Mouse (Mus musculus) C2C12 (cell line): ENCODE results near the gene H2-Ke6. TPM values are rescaled to one million over a fixed set of nuclear protein-coding genes. Genes with fewer than 3 reads are reported as not detected.

ENCODE experiments used
- H3K27me3 ChIP-seq: one replicate; pipeline ENCODE4 v1.6.1; 2011; ENCODE audit not compliant: control insufficient read depth, insufficient read depth, insufficient read length
- H3K36me3 ChIP-seq: one replicate; pipeline ENCODE4 v1.6.1; 2011; ENCODE audit not compliant: control insufficient read depth, insufficient read depth
- H3K4me3 ChIP-seq: one replicate; pipeline ENCODE4 v1.5.1; 2011; ENCODE audit warnings: mild to moderate bottlenecking, control low read depth; ENCODE audit not compliant: poor library complexity, insufficient read depth, severe bottlenecking
- H3K79me2 ChIP-seq: one replicate; pipeline ENCODE4 v1.6.1; 2011; ENCODE audit not compliant: control insufficient read depth, insufficient read depth
- H3K79me3 ChIP-seq: one replicate; pipeline ENCODE4 v1.6.1; 2011; ENCODE audit warnings: low read depth, control low read depth
- H3ac ChIP-seq: one replicate; pipeline ENCODE3; 2011; ENCODE audit warnings: low read depth; ENCODE audit not compliant: control insufficient read depth, insufficient read length
- CEBPB ChIP-seq: IDR thresholded peaks from one replicate; pipeline ENCODE4 v1.6.1; 2011; ENCODE audit warnings: low read depth, mild to moderate bottlenecking, control low read depth, moderate library complexity
- CTCF ChIP-seq: IDR thresholded peaks from one replicate; pipeline ENCODE4 v1.5.1; 2011; ENCODE audit not compliant: control insufficient read depth, insufficient read depth, insufficient read length
- FOSL1 ChIP-seq: IDR thresholded peaks from one replicate; pipeline ENCODE4 v1.8.0; 2011; ENCODE audit warnings: mild to moderate bottlenecking, low read length; ENCODE audit not compliant: poor library complexity, insufficient read depth, severe bottlenecking
- MAX ChIP-seq: IDR thresholded peaks from one replicate; pipeline ENCODE4 v1.6.1; 2011; ENCODE audit warnings: mild to moderate bottlenecking, control low read depth
- MYOD1 ChIP-seq: IDR thresholded peaks from one replicate; pipeline ENCODE4 v1.6.1; 2011; ENCODE audit warnings: low read depth; ENCODE audit not compliant: control insufficient read depth, insufficient read length
- MYOG ChIP-seq: IDR thresholded peaks from one replicate; pipeline ENCODE4 v1.6.1; 2011; ENCODE audit not compliant: control insufficient read depth, insufficient read length; ENCODE audit errors: extremely low read depth
- USF1 ChIP-seq: IDR thresholded peaks from one replicate; pipeline ENCODE4 v1.6.1; 2011; ENCODE audit warnings: low read depth, mild to moderate bottlenecking, control low read depth, moderate library complexity
- polyA plus RNA-seq: library from polyadenylated mRNA; unstranded; fragments of >200 nt; fragmentation: generic; extraction: Trizol; gene quantifications from one replicate; pipeline ENCODE4 v1.2.1, GENCODE M21; 2012; ENCODE audit warnings: missing spikeins

H2-Ke6 gene
- polyA plus RNA-seq, 1 experiment, result 17.6 TPM

DNA sequence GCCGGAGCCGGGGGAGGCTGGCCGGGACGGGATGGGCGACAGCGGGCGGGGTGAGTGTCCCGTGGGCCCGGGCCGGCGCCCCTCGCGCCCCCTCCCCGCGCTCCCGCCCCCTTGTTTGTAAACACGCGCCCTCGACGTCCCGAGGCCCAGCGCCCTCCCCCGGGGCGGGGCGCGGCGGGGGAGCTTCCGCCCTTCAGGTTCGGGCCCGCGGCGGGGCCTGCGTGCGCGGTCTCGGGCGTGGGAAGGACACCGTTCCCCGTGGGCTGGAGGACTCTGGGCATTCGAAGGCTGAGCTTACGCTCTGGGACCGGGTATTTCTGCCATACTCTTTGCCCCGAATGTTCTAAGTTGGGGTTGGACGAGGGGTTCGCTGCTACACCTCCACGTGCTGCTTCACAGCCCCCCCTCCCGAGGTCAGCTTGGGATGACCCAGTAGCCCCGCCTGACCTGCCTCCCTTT is 4.3 kb upstream of the H2-Ke6 start:
- H3K36me3 ChIP-seq, result peaks cover 42% of the 10 kb centered on the region
- peak overlapping the region; percentile 96 for H3K4me3 ChIP-seq
- H3K27me3 ChIP-seq, result no peaks in the 10 kb centered on the region
- H3K79me2 ChIP-seq, result peaks cover 57% of the 10 kb centered on the region
- peaks cover 32% of the 10 kb centered on the region for H3K79me3 ChIP-seq
- TF ChIP-seq MYOG (no peak), MAX (peak; percentile 73)
- H3ac ChIP-seq, result peak overlapping the region; percentile 91

DNA sequence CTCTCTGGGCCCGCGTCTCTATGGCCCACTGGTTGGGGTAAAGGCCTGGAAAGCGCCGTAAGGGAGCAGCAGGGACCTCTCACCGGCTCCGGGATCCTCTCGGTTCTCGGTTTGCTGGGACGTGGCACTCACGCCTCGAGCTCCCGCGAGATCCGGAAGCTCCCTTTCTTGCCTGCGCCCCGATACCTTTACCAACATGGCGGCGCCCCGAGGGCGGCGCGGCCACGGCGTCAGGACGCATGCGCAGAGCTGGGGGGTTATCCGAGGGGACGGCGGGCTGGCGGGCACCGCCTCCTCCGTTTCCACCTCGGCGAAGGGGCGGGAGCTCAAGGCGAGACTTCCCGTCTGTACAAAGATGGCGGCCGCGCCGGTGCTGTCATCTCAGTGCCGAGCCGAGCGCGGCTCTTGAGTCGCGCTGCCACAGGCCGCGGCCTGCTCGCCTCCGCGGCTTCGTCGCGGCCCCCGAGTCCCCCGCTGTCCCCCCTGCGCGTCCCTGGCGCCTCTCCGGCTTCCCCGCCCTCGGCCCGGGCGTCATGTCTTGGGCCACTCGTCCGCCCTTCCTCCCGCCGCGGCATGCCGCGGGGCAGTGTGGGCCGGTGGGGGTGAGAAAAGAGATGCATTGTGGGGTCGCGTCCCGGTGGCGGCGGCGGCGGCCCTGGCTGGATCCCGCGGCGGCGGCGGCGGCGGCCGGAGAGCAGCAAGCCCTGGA is 3.8 kb upstream of the H2-Ke6 start, which contains the start of the genes Slc39a7 and Rxrb:
Slc39a7 (minus strand) TSS at position 218 of the 709 bp plus-strand sequence.
Rxrb (plus strand) TSS at position 348 of the 709 bp plus-strand sequence.
- H3K79me3 ChIP-seq, result peaks cover 32% of the 10 kb centered on the region
- H3ac ChIP-seq, result peak within 1 kb of the TSS; percentile 97
- H3K79me2 ChIP-seq, result peaks cover 57% of the 10 kb centered on the region
- H3K36me3 ChIP-seq, result peaks cover 37% of the 10 kb centered on the region
- TF ChIP-seq MYOG (no peak), FOSL1 (no peak), CEBPB (no peak), USF1 (no peak), MAX (no peak), CTCF (no peak), MYOD1 (no peak)
- H3K4me3 ChIP-seq, result peak within 1 kb of the TSS; percentile 96
- H3K27me3 ChIP-seq, result no peaks in the 10 kb centered on the region

DNA sequence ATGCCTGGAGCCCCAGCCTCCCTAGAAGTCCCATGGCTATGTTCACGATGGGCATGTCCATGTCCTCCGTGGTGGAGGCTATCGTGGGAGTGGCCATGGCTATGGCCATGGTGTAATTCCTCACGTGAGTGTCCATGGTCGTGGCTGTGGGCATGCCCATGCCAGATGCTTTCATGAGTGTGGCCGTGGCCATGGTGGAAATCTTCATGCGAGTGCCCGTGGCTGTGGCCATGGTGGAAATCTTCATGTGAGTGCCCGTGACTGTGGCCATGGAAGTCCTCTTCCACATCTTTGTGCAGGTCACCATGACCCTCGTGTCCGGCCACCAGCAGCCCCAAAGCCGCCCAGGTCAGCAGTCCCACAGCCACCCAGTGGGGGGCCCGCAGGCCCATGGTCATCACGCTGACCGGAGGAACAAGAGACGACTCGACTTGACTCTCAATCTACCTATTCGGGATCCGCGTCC is 3.0 kb upstream of the H2-Ke6 start:
- Histone ChIP-seq H3K79me3 (peaks cover 32% of the 10 kb centered on the region), H3K27me3 (no peaks in the 10 kb centered on the region), H3ac (peak overlapping the region; percentile 97), H3K79me2 (peaks cover 57% of the 10 kb centered on the region), H3K36me3 (peaks cover 30% of the 10 kb centered on the region), H3K4me3 (peak overlapping the region; percentile 96)
- no peak for TF ChIP-seq CEBPB
- TF ChIP-seq MYOG, result no peak
- no peak for TF ChIP-seq USF1
- TF ChIP-seq MYOD1, result no peak
- no peak for TF ChIP-seq CTCF
- no peak for TF ChIP-seq MAX

DNA sequence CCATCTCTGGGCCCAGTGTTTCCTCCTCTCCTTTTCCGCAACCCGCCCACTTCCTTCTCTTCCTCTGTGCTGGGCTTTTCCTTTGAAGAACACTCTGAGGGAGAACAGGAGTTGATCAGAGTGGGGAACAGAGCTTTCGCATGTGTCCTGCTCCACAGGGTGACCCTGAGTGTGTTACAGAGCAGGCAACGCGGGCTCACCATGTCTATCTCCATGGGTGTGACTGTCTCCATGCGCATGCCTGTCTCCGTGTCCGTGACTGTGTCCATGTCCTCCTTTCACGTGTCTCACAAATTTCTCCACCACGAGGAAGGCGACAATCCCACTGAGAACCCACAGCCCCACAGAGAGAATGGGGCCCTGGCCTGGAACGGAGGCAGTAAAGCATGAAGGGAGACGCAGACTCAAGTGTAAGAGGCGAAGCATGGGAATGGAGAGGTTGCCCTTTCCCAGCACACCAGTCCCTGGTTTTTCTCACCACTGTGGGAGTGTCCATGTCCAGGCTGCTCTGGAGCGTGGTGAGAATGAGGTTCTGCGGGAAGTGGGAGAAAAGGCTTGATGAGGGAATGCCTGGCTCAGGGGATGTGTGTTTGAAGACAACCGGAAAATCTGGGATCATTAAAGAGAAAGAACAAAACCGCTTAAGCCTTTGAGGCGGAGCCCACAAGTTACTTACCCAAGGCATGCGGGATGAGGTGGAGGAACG is 2.2 kb upstream of the H2-Ke6 start:
- no peak for TF ChIP-seq MAX
- no peak for TF ChIP-seq USF1
- TF ChIP-seq MYOD1, result no peak
- no peak for TF ChIP-seq CEBPB
- TF ChIP-seq MYOG, result no peak
- no peak for TF ChIP-seq CTCF
- TF ChIP-seq FOSL1, result no peak
- Histone ChIP-seq H3K79me3 (peaks cover 32% of the 10 kb centered on the region), H3K79me2 (peaks cover 57% of the 10 kb centered on the region), H3K36me3 (peaks cover 24% of the 10 kb centered on the region), H3ac (peak overlapping the region; percentile 97), H3K4me3 (peak overlapping the region; percentile 96), H3K27me3 (no peaks in the 10 kb centered on the region)

DNA sequence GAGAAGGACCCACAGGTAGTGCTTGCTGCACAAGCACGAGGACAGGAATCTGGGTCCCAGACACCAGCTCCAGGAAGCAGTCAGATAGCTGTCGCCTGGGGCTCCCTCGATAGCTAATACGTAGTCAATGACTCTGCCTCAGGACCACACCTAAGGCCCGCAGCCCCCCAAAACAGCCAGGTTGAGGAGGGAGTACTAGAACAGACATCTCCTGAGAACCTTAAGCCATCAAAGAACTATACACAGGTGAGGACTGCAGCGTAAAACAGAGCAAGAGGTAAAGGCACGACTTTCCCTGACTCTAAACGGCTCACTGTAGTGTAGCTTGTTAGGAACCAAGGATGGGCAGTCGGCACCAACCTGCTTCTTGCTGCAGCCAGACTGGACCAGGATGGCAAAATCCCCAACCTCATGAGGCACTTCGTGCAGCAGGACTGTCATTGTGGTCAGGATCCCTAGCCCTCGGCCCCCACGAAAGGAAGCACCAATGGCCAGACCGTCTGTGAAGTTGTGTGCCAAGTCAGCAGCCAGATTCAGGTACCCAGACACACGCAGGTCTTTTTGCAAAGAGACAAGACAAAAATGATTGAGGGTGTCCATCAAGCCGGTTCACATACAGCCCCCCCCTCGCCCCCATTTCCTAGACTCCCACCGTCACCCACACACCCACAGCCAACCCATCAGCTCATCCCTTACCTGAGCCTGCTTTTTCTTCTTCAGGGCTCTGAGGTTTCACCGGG is 1.5 kb upstream of the H2-Ke6 start:
- Histone ChIP-seq H3K36me3 (peaks cover 24% of the 10 kb centered on the region), H3K27me3 (no peaks in the 10 kb centered on the region), H3K79me3 (peaks cover 32% of the 10 kb centered on the region), H3ac (no peak overlapping the region), H3K79me2 (peaks cover 54% of the 10 kb centered on the region), H3K4me3 (peak overlapping the region; percentile 96)
- TF ChIP-seq USF1, result no peak
- TF ChIP-seq CTCF, result no peak
- no peak for TF ChIP-seq CEBPB
- TF ChIP-seq MYOD1, result no peak
- no peak for TF ChIP-seq MYOG
- no peak for TF ChIP-seq MAX
- TF ChIP-seq FOSL1, result no peak
